Mouse (Mus musculus) heart, postnatal 4 days (tissue): Measurements from ENCODE around the gene Slc17a6. TPM values are rescaled to one million over a fixed set of nuclear protein-coding genes. Genes with fewer than 3 reads are reported as not detected.

Experiments
- DNase-seq: peaks from one replicate; pipeline ENCODE4 v3.0.0; 2021
- total RNA-seq, 2 experiments: library from RNA; stranded (reverse); gene quantifications; 2 replicates each; pipeline ENCODE4 v1.2.3; 2021

Gene Slc17a6
- total RNA-seq = not detected

DNA sequence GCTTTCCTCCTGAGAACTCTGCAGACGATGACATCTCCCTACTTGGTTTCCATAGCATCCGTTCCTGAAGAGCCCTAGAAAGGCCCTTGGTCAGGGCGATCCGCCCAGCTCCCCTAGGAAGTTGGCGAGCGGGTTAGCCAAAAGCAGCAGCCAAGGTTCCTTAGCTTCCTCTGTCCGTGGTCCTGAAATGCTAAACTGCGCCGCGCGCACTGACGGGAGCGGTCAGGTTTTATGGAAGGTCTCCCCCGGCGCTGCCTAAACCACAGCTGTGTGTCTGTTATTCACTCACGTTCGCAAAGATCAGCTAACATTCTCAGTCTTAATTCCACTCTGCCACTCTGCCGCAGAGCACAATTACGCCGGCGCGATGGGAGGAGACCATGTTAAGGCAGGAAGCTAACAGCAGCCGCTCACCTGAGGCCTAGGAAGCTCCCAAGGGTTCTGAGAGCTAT is at the start of gene Slc17a6:
Slc17a6 (plus strand) TSS at position 313 of the 452 bp plus-strand sequence.
- DNase-seq = peak; percentile 78

DNA sequence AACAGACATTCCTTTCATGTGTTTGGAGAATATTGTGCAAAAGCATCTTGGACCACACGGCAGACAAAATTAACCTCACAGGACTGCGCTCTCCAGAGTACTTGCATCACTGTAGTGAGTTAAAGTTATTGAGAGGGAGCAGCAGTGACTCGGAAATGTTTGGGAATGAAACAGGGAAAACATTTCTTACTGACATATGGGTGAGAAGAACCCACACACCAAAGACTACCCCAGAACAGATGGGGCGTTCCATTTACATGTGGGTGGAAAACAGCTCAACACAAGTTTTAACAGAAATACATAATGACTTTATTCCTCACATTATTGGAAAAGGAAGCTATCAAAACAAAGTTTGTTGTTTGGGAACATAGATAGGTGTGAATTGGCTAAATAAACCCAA is 21.8 kb upstream of the Slc17a6 start:
- no peak for DNase-seq

DNA sequence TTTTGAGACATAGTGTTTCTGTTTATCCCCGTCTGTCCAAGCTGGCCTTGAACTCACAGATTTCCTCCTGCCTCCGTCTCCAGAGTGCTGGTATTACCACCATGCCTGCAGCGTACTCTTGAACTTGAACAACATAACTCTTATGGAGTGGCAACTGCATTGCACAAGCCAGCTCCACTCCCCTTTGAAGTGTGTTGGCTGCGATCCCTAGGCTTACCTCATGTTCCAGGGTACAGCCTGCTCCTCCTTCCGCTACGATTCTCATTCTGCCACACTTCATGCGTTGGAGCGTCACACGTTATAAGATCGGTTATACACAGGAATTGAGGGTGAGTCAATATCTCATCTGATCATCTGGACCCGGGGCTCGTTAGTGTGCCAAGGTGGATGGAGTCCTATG is 18.1 kb upstream of the Slc17a6 start:
- no peak for DNase-seq

DNA sequence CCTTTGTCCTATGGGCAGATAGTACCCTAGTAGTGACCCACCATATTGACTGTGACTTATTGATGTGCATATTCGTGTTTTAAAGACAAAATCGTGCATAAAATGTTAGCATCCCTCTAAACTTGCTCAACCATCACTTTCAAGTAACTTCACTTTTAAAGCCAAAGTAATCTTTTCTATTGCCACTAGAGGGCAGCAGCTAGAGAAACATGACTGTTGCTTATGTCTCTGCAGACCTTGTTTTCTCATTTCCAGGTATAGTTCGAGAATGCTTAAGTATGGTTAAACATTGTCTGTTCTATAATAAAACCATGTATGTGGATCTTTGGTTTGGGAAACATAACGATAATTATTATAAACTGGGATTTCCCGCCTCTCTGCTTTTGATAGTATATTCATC is 7.4 kb upstream of the Slc17a6 start:
- DNase-seq = no peak

DNA sequence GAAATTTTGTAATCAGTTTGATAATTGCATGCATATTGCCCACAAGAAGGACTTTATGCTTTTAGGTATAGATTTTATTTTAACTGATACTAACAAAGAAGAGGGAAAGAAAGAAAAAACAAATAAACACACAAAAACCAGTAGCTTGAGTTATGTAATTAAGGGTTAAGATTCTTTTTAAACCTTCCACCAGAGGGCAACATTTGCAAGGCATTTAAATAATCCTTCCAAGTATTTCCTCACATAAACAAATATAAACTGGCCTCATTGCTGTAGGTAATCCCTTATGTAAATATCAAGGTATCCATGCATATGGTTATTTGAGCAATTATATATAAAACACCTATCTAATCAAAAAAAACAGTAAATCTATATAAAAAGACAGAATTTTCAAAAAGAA is 3.9 kb upstream of the Slc17a6 start:
- no peak for DNase-seq

DNA sequence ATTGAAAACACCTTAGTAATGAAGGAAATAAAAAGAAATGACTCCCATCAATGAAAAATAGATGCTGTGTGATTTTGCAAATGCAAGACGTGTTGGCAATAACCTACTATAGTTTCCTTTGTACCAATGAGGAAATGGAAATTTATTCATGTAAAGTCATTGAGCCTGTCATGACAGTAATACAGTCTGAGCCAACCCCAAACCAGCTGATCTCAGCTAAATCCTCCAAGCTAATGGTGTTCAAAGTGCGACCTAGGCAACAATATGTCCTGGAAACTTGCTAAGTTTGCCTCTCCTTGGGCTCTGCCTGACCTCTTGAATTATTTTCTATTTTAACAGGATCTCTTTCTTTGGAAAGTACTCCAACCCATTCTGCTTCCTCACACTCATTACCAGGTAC is 3.4 kb upstream of the Slc17a6 start:
- DNase-seq = no peak

DNA sequence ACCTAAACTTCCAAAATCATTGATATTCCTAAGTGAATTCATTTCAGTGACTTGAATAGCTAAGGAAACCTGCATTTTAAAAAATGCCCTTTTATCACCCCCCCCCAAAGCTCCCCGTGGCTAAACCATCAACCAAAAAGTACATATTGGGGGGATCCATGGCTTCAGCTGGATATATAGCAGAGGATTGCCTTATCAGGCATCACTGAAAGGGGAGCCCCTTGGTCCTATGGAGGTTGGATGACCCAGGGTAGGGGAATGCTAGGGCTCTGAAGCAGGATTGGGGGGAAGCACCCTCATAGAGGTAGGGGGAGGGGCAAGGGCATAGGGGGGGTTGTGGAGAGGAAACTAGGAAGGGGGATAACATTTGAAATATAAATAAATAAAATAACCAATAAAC is 1.8 kb upstream of the Slc17a6 start:
- no peak for DNase-seq

DNA sequence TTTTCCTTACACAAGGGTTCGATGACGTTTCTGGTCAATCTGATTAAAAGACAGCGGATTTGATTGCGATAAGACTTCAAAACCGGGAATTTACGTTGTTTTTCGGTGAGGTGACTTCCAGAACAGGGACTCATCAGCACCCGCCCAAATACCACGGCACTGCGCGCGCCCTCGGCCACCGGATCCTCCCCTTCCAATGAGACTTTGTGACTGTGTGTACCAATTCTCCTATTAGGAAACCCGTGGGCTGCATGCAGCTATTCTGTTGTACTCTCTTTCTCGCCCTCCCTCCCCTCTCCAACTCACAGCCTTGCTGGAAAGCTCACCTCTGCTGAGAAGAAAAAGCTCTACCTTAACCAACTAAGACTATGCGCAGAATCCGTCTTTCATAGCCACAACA is 390 bp downstream of the Slc17a6 start:
- no peak for DNase-seq

DNA sequence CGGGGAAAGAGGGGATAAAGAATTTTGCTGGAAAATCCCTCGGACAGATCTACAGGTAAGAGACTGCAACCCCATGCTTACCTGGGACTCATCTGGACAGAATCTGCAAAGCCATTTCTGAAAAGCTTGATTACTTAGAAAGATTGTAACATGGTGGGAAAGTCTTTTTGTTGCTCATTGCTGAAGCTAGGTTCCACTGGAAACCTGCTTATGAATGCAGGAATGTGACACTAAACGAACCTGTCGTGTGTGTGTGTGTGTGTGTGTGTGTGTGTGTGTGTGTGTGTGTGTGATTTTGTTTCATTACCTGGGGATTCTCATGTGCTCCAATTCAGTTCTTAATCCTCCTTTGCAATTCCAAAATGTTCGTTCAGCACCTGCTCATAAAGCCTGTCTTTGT is 860 bp downstream of the Slc17a6 start:
- DNase-seq = no peak

DNA sequence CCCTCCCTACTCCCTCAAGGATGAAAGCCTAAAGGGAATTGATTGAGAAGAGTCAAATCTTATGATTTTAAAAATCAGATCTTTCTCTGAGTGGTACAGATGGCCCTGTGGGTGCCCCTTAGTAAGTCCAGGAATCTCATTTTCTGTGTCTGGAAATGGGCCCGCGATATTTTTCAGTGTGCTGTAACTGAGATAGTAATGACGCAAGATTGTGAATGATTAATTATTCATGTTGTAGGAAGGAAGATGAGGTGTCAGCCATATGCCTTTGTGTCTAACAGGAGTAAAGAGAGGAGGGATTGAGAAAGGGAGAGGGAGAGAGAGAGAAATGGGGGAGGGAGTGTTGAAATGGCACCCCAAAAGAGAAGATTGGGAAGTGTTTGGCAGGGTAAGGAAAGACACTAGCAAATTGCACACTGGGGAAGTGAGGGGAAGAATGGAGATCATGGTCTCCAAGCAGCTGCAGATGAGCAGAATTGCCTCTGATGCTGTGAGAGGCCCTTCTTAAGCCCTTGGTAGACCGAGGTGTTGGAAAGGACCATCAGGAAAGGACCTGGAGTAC is 2.6 kb downstream of the Slc17a6 start:
- DNase-seq = no peak

DNA sequence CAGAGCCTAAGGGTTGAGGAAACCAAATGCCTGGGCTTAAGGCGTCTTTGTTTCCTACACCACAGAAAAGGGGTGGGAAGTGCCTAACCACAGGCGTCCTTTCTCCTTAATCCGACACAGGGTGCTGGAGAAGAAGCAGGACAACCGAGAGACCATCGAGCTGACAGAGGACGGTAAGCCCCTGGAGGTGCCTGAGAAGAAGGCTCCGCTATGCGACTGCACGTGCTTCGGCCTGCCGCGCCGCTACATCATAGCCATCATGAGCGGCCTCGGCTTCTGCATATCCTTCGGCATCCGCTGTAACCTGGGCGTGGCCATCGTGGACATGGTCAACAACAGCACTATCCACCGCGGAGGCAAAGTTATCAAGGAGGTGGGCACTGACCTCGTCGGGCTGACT is 3.4 kb downstream of the Slc17a6 start:
- no peak for DNase-seq

DNA sequence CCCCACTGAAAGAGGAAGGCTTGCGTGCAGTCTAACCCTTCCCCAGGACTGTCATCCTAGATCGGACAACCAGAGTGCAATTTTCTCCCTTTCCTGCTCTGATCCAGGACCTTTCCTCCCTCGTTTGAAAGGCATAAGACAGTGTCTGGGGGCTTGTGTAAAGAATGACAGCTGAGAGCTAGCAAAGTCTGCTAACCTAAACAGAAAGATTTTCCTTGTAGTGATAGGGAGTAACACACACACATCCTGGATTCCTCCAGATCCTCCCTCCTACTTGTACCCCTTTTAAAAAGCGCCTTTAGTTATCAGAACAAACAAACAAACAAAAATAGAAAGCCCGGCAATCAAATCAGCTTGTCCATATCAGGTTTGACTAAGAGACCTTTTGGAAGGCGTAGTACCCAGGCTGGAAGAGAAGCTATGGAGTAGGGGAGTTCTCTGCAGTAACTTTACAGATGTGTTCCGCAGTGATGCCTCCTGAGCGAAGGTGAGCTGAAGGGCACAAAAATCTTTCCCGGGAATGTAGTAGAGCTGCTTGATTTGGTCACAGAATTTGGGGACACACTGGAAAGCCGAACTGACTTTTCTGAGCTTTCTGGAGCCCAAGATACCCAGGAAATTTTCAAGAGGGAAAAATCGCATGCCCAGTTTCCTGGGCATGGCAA is 3.9 kb downstream of the Slc17a6 start:
- DNase-seq = no peak

DNA sequence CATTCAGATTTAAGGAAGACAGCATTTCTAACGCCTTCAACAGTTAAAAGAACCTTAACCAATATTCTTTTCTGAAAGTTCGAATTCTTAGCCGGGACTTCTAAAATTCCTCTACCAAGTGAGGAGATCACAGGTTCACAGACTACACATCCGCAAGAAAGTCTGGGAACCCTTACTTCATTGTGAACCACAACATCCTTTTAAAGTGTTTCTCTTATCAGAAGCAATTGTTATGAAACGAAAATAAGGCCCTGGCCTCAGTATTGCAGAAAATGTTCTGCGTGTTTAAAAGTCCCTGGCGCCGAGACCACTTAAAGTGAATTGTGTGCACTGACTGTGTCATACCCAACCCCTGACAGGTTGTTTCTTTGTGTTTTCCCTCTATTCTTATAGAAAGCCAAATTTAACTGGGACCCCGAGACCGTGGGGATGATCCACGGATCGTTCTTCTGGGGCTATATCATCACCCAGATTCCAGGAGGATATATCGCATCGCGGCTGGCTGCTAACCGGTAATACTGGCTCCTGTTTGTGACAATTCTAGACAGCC is 4.7 kb downstream of the Slc17a6 start:
- DNase-seq = no peak

DNA sequence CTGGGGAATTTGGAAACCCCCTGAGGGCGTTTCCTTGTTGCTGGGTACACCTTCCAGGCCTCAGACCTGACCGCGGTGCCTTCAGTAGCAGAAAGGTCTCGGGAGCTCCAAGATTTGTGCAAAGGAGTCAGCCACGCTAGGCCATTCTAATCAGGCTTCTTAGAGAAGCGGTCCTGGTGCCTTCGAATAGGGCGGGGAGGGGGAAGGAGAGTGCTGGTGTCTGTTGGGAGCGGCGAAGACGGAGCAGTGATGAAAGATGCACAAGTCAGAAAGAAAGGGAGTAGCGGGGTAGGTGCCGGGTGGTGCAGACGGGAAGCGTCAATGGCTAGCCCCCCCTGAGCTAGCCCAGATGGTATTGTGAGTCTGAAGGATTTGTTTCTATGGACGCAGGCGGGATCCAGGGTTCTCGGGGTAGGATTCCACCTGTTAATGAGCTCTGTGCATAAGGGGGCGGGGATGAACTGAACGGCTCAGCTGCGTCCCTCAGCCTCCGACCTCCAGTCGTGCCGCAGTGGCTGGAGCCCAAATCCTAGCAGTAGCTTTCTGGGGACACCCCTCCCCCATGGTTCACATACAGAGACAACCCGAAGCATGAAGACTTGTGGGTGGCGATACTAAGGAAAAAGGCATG is 5.3 kb downstream of the Slc17a6 start:
- DNase-seq = no peak

DNA sequence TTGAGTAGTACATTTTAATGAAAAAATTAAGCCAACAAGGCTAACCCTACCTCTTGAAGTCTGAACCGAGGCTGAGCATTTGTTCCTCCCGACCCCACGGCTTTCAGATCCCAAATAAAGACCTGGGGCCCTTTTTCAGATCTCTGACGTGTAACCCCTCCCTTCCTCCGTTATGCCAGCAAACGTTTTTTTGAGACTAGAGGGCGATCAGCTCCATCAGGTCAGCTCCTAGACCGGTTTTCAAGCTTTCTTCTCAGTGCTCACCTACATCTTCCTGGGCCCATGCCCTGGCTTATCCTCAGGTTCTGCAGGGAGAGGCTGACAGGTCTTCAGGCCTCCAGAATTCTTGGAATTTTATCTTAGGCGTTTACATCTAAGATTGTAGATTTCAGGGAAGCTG is 5.9 kb downstream of the Slc17a6 start:
- DNase-seq = no peak

DNA sequence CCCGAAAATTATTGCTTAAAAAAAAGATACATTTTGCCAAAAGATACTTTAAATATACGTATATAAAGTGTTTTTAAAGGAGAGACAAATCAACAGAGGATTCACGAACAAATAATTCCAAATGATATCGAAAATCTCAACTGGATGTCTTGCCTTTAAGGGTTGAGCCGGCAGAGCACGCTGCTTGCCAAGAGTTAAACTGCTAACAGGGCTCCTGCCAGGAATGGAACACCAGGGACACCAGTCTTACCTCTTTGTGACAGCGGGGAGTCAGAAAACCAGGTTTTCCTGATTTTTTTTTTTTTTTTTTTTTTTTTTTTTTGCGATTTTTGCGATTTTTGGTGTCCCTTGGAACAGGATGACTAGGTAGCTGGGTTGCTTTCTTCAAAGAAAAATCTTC is 6.5 kb downstream of the Slc17a6 start:
- DNase-seq = no peak

DNA sequence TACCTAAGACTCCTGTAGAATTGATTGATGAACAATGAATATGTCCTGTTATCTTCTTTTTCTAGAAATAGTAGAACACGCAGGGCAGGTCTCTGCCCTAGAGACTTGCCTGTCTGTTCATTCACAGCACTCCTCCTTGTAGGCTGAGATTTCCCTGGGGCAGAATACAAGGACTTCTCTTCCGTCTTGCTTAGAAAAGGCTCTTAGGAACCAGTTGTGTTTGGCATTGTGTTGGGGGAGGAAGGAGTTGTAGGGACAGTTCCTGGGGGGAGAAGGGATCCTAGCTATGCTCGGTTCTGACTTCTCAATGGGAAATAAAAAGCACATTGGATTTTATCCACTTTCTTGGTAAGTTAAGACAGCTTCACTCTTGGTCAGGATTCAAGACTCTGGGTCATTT is 7.4 kb downstream of the Slc17a6 start:
- DNase-seq = no peak

DNA sequence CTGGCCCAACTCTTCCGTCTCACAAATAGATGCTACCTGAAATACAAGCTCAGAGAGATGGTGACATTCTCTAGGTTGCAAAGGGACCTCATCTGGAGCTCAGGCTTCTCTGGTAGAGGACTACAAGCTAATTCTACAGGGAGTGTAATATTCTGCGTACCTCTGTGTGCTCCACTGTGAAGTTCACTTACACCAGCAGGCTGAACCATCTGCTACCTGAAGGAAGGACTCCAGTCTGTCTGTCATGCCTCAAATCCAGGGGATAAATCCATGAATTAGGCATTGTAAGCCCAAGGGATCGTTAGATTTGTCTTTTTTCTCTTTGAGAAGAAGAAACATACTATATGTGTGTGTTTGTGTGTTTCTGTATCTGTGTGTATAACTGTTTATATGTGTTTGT is 9.4 kb downstream of the Slc17a6 start:
- DNase-seq = no peak

DNA sequence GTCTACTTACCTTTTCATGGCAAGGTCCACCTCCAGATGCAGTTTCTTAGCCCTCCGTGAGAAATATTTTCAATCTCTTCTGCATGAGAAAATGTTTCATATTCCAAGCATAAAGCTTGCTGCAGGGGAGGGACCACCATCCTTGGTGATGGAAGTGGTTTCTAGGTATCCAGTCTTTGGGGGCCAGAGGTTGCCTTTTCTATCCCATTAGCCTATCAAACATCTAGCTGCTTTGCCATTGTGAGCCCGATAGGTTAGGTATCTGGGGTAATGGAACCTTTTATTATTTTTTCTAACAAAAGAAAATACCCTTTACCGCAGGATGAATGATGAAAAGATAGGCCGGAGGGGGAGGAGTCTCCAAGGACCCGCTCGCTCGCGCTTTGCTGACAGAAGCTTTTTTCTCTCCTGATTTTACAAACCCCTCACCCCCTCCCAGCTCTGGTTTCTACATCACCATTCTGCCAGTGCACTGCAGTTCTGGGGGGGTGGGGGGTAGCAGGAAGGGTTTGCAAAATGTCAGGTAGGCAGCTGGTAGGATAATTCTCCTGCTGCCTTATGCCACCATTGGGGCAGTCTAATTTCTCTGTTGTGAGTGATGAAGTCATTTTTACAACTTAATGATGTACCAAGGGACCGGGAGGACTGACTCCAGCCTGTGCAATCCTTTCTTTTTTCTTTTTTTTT is 10.9 kb downstream of the Slc17a6 start:
- no peak for DNase-seq

DNA sequence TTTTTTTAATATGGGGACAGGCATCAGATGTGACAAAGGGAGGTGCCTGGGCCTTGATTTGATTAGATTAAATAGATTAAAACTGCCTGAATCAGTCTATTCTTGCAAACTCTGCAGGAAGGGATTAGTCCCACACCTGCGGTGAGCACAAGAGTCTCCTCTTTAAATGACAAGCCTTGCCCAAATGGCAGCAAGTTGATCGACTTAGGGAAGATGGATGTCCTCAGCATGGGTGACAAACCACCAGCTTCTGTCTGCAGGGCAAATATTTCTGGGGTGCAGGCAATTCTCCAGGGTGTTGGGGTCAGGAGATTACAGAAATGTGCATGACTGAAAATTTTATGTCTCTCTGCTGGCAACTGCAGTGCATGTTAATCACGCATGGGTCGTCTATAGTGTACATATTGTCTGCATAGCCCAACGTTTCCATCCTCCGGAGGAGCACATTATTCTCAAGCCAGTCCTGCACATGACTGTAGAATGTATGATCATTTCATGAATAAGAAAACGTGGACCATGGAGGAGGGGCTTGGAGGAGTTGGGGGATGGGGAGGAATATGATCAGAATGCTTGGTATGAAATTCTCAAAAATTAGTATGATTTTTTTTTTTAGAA is 11.5 kb downstream of the Slc17a6 start:
- DNase-seq = no peak

DNA sequence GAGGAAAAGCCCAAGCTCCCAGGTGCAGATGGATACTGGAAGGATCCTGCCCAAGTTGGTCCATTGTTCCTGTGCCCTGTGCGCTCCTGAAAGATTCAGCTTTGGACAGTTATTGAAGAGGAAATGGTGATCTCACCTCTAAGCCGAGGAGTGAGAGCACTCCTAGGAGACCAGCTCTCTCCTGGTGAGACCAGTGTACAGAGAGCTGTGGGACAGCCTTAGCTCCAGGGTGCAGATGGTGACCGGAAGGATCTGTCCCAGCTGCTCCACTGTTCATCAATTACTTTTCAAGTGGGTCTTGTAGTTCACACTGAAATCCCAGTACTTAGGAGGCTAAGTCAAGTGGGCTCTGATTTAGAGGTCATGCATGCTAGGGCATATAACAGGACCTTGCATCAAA is 35.3 kb downstream of the Slc17a6 start:
- DNase-seq = no peak

DNA sequence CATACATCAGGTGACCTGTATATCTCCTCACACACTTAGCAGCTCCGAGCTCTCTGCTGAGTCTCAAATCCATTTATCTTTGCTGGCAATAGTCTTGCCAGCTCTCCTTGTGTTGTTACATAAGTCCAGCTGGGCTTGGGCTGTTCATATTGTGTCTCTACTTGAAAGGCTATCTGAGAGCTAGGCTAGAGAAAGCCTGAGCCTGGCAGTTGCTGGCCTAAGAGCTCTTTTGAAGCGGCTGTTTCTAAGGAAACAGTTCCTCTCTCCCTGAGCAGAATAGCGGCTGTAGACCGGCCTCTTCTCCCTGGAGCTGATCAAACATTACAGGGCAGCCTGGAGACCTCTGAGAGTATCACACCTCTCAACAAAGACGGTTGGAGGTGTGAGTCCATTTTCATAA is 40.6 kb downstream of the Slc17a6 start:
- DNase-seq = no peak
